Mouse (Mus musculus) cerebellum, adult 2 months (tissue): ENCODE data around the gene Kif16b. TPM values are rescaled to one million over a fixed set of nuclear protein-coding genes. Genes with fewer than 3 reads are reported as not detected.

Experiments
- DNase-seq, 2 experiments: peaks; one replicate each; pipeline ENCODE4 v3.0.0; 2021
- H3K27ac ChIP-seq: fragments of 200-500 bp; 2 replicates; pipeline ENCODE4 v1.5.1; 2012; ENCODE audit warnings: low read length, control low read depth, inconsistent platforms; ENCODE audit not compliant: insufficient read depth
- H3K27me3 ChIP-seq: fragments of 200-500 bp; 2 replicates; pipeline ENCODE4 v1.6.1; 2012; ENCODE audit warnings: inconsistent platforms, mild to moderate bottlenecking, low read length, moderate library complexity; ENCODE audit not compliant: control insufficient read depth, insufficient read depth
- H3K4me1 ChIP-seq: fragments of 200-500 bp; 2 replicates; pipeline ENCODE4 v1.6.1; 2011; ENCODE audit warnings: low read length; ENCODE audit not compliant: control insufficient read depth, insufficient read depth
- H3K4me3 ChIP-seq: fragments of 200-500 bp; replicated peaks from 2 replicates; pipeline ENCODE3; 2011; ENCODE audit warnings: mild to moderate bottlenecking, low read depth, low read length, control low read depth; ENCODE audit not compliant: insufficient read depth
- CTCF ChIP-seq: fragments of 200-500 bp; IDR thresholded peaks from 2 replicates; pipeline ENCODE4 v1.5.1; 2011; ENCODE audit warnings: low read depth, mild to moderate bottlenecking, control low read depth, low read length, moderate library complexity, borderline replicate concordance; ENCODE audit not compliant: insufficient read depth
- POLR2A ChIP-seq: fragments of 200-500 bp; IDR thresholded peaks from 2 replicates; pipeline ENCODE4 v1.6.1; 2011; ENCODE audit warnings: low read length, control low read depth, borderline replicate concordance; ENCODE audit not compliant: insufficient read depth
- WGBS: fragments of 180-500 bp; shearing (Covaris S2); methylation state at CpG from one replicate; pipeline ENCODE4 v1.1.7; 2018; 5-methylcytosine and 5-hydroxymethylcytosine counted together
- polyA plus RNA-seq: library from polyadenylated mRNA; depleted of rRNA; stranded (reverse); fragments of >200 nt; gene quantifications from 2 replicates; pipeline ENCODE4 v1.2.3, GENCODE M21; 2012

Gene Kif16b
- polyA plus RNA-seq, 1 experiment, result 7.5 TPM

- Histone ChIP-seq H3K27ac (no peak overlapping the region), H3K4me1 (no peaks in the 10 kb centered on the region), H3K4me3 (no peak overlapping the region), H3K27me3 (no peaks in the 10 kb centered on the region)
- DNase-seq, result no peak
- 96% methylated on average over 2 of the region's 2 CpGs for WGBS
- TF ChIP-seq POLR2A (no peak), CTCF (no peak)
Measured at GRCm38 (mm10) chr2:142867481-142867880, 33.9 kb downstream of the Kif16b start.

- H3K27ac ChIP-seq, result no peak overlapping the region
- WGBS, result 88% methylated on average over 6 of the region's 6 CpGs
- TF ChIP-seq POLR2A (no peak), CTCF (no peak)
- H3K4me3 ChIP-seq, result no peak overlapping the region
- DNase-seq, result no peak
- no peaks in the 10 kb centered on the region for H3K27me3 ChIP-seq
- H3K4me1 ChIP-seq, result no peaks in the 10 kb centered on the region
Measured at GRCm38 (mm10) chr2:142860994-142861393, 40.3 kb downstream of the Kif16b start.

GRCm38 (mm10) chr2:142859452-142859851 lies 41.9 kb downstream of the Kif16b start:
- 52% methylated on average over 4 of the region's 4 CpGs for WGBS
- peak; percentile 41 to 46 for DNase-seq

GRCm38 (mm10) chr2:142838775-142839174 lies 62.6 kb downstream of the Kif16b start:
- DNase-seq, result no peak
- Histone ChIP-seq H3K27me3 (no peaks in the 10 kb centered on the region), H3K4me1 (peaks cover 4% of the 10 kb centered on the region), H3K27ac (no peak overlapping the region), H3K4me3 (no peak overlapping the region)
- WGBS, result 88% methylated on average over 3 of the region's 3 CpGs
- no peak for TF ChIP-seq POLR2A
- no peak for TF ChIP-seq CTCF

More at GRCm38 (mm10) chr2:142859452-142859851, 41.9 kb downstream of the Kif16b start:
- Histone ChIP-seq H3K4me3 (no peak overlapping the region), H3K4me1 (no peaks in the 10 kb centered on the region), H3K27me3 (no peaks in the 10 kb centered on the region), H3K27ac (no peak overlapping the region)
- no peak for TF ChIP-seq POLR2A
- peak; percentile 53; the same call in 1 of the 2 replicates for TF ChIP-seq CTCF

- Histone ChIP-seq H3K27ac (no peak overlapping the region), H3K4me3 (no peak overlapping the region), H3K27me3 (no peaks in the 10 kb centered on the region), H3K4me1 (peaks cover 4% of the 10 kb centered on the region)
- 81% methylated on average over 1 of the region's 1 CpGs for WGBS
- TF ChIP-seq POLR2A (no peak), CTCF (no peak)
- no peak for DNase-seq
Measured at GRCm38 (mm10) chr2:142838118-142838517, 63.2 kb downstream of the Kif16b start.

- H3K27ac ChIP-seq, result no peak overlapping the region
- DNase-seq, result no peak
- WGBS, result 48% methylated on average over 3 of the region's 3 CpGs
- H3K4me3 ChIP-seq, result no peak overlapping the region
- no peaks in the 10 kb centered on the region for H3K27me3 ChIP-seq
- TF ChIP-seq POLR2A (no peak), CTCF (no peak)
- peaks cover 4% of the 10 kb centered on the region for H3K4me1 ChIP-seq
Measured at GRCm38 (mm10) chr2:142834751-142835150, 66.6 kb downstream of the Kif16b start.

- Histone ChIP-seq H3K27me3 (no peaks in the 10 kb centered on the region), H3K4me3 (no peak overlapping the region), H3K4me1 (peaks cover 4% of the 10 kb centered on the region), H3K27ac (no peak overlapping the region)
- TF ChIP-seq POLR2A, result no peak
- no peak for TF ChIP-seq CTCF
- no peak for DNase-seq
- WGBS, result 54% methylated on average over 10 of the region's 10 CpGs
Measured at GRCm38 (mm10) chr2:142832617-142833422, 68.5 kb downstream of the Kif16b start.

GRCm38 (mm10) chr2:142813033-142813432 lies 88.3 kb downstream of the Kif16b start:
- Histone ChIP-seq H3K27me3 (no peaks in the 10 kb centered on the region), H3K4me3 (no peak overlapping the region), H3K4me1 (no peaks in the 10 kb centered on the region), H3K27ac (no peak overlapping the region)
- TF ChIP-seq CTCF (peak; percentile 52; the same call in 1 of the 2 replicates), POLR2A (no peak)
- 42% methylated on average over 2 of the region's 2 CpGs for WGBS
- peak; percentile 19 to 67 for DNase-seq
